Mouse (Mus musculus): ENCODE measurements around the gene Tppp3.

DNA sequence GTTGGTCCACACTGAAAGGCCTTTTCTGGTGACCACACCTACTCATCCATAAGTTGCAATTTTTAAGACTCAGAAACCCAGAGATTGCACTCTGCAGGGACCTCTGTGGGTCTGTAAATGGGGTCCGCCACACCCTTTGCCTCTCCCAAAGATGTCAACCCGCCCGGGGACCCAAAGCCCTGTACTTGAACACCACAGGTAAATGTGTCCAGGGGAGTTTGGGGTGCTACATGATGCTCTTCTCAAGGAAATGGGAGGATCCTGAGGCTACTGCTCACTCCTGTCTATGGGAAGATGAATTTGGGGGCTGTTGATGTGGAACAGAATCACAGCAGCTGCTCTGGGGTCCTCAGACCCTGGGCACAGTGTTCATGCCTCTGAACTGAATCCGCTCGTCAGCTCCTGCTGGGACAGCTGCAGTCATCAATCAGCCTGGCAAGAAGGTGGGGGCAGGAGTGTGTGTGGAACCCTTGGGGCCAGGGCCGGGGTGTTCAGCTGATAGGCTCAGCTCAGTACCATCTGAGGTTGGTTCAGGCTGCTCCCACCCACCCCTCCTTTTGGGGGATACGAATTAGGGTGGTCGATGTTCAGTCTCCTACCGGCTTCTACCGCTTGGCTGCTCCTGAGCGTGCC is 529 bp downstream of the Tppp3 start:
- TF ChIP-seq CTCF (IDR thresholded peaks at IDR 0.05; ENCODE audit: borderline replicate concordance, extremely low read depth, insufficient read depth, insufficient read length), result no peak
- TF ChIP-seq POLR2A (IDR thresholded peaks at IDR 0.05; ENCODE audit: borderline replicate concordance, extremely low read depth, insufficient read depth, insufficient read length, poor library complexity, severe bottlenecking), result no peak

Data from brain, embryonic 14.5 days (tissue).